Mouse (Mus musculus) limb, embryonic 13.5 days (tissue): ENCODE measurements at regions not wholly inside any gene's neighbourhood (a gene's known extent, or its start where the extent isn't known, plus 50 kb on each side); places are given as distances from the start of the nearest gene placed in this dataset.

ENCODE experiments used
- ATAC-seq: fragments of 200-750 bp; cut with Nextera tagmentation; 2 replicates; pipeline ENCODE4 v1.8.0; 2017; ENCODE audit warnings: low read depth, moderate number of reproducible peaks, moderate TSS enrichment; ENCODE audit not compliant: low FRiP score
- H3K27ac ChIP-seq: fragments of 300-500 bp; sonication (generic); 2 replicates; pipeline ENCODE4 v1.5.1; 2015; ENCODE audit warnings: inconsistent platforms, mild to moderate bottlenecking, moderate library complexity
- H3K27me3 ChIP-seq: fragments of 300-500 bp; sonication (generic); 2 replicates; pipeline ENCODE4 v1.6.1; 2015; ENCODE audit warnings: mild to moderate bottlenecking, inconsistent platforms
- H3K36me3 ChIP-seq: fragments of 300-500 bp; sonication (generic); 2 replicates; pipeline ENCODE4 v1.6.1; 2015; ENCODE audit warnings: inconsistent platforms, mild to moderate bottlenecking, moderate library complexity
- H3K4me1 ChIP-seq: fragments of 300-500 bp; sonication (generic); 2 replicates; pipeline ENCODE4 v1.6.1; 2015; ENCODE audit warnings: inconsistent platforms
- H3K4me2 ChIP-seq: fragments of 300-500 bp; sonication (generic); replicated peaks from 2 replicates; pipeline ENCODE4 v1.6.1; 2015; ENCODE audit warnings: inconsistent platforms, mild to moderate bottlenecking, moderate library complexity
- H3K4me3 ChIP-seq: fragments of 300-500 bp; sonication (generic); 2 replicates; pipeline ENCODE4 v1.5.1; 2015; ENCODE audit warnings: moderate library complexity, mild to moderate bottlenecking, inconsistent platforms
- H3K9ac ChIP-seq: fragments of 300-500 bp; sonication (generic); 2 replicates; pipeline ENCODE4 v1.6.1; 2015; ENCODE audit warnings: mild to moderate bottlenecking, inconsistent platforms
- H3K9me3 ChIP-seq: fragments of 300-500 bp; sonication (generic); 2 replicates; pipeline ENCODE4 v1.6.1; 2016; ENCODE audit warnings: inconsistent platforms
- WGBS: fragments of 180-500 bp; shearing (Covaris S2); methylation state at CpG from one replicate; pipeline ENCODE4 v1.1.7; 2015; 5-methylcytosine and 5-hydroxymethylcytosine counted together

DNA sequence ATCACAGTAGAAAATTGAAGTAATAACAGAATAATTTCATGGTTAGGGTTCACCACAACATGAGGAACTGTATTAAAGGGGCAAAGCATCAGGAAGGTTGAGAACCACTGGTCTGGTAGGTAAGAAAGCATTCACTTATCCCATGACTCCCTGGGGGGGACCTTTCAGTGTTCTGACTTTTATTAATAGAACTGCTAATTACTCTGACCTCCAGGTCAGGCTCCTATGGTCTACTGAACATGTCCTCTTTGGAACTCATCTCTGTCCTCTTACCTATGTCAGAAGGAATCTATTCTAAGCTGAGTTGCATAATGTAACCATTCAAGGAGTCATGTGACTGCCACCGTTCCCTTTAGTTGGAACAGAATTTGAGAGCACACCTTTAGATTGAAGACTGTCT lies 65.3 kb upstream of the Igfbp5 start:
- 91% methylated on average over 1 of the region's 1 CpGs for WGBS
- Histone ChIP-seq H3K27me3 (no peaks in the 10 kb centered on the region), H3K4me1 (peaks cover 7% of the 10 kb centered on the region), H3K4me3 (no peak overlapping the region), H3K4me2 (no peak overlapping the region), H3K27ac (no peak overlapping the region), H3K36me3 (no peaks in the 10 kb centered on the region), H3K9me3 (no peaks in the 10 kb centered on the region), H3K9ac (no peak overlapping the region)
- ATAC-seq, result no peak

DNA sequence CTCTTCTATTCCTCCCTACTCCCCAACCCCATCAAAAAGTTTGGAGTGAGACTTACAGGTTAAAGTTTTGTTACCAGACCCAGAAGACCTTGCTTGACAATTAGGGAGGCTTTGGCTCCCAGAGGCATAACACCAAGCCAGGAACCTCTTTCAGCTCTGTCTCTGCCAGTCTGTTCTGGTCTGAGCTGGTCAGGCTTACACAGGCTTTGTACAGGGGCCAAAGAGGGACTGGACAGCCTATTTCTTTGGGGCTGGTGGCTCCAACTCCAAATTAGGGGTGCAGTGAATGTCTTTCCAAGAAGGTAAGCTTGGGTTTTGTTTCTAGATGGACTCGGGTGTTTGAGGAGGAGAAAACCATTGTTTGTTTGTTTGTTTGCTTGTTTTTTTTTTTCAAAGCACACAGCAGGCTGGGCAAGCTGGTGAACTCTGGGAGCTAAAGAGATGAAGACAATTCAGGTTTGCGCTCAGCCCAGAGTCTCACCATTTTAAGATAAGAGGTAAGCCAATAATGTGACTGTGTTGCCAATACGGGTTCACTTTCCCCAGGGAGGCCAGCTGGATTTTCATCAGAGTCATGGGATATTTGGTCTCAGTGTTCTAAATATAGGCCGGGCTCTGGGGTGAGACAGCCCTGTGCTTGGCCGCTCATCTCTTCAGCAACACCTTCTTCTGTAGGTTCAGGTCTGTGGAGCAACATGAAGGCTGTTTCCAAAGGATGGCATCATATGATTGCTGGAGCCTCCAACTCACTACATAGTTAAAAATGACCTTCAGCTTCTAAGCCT lies 62.2 kb upstream of the Igfbp5 start:
- 87% methylated on average over 5 of the region's 5 CpGs for WGBS
- H3K27me3 ChIP-seq, result no peaks in the 10 kb centered on the region
- H3K9me3 ChIP-seq, result no peaks in the 10 kb centered on the region
- H3K4me1 ChIP-seq, result no peaks in the 10 kb centered on the region
- no peak overlapping the region for H3K27ac ChIP-seq
- H3K36me3 ChIP-seq, result no peaks in the 10 kb centered on the region
- no peak overlapping the region for H3K9ac ChIP-seq
- no peak overlapping the region for H3K4me2 ChIP-seq
- no peak for ATAC-seq
- no peak overlapping the region for H3K4me3 ChIP-seq

DNA sequence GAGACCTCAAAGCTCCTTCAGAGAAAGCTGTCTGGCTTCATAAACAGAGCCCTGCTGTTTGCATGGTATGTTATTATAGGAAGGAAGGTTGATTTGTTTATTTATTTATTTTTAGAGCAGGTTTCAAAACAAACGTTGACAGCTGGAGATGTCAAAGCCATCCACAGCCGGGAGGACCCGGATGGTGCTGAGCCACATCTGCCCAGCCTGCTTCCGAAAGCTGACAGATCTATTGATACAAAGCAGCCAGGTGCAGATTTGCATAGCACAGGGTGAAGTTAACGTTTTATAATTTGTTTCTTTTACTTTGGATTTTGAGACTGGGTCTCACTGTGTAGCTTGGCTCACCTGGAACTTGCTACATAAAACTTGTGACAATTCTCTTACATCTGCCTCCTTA lies 61.5 kb upstream of the Igfbp5 start:
- ATAC-seq, result no peak
- Histone ChIP-seq H3K27me3 (no peaks in the 10 kb centered on the region; the same call in 1 of the 2 replicates), H3K36me3 (no peaks in the 10 kb centered on the region), H3K27ac (no peak overlapping the region), H3K4me1 (no peaks in the 10 kb centered on the region), H3K9ac (no peak overlapping the region), H3K4me2 (no peak overlapping the region), H3K9me3 (no peaks in the 10 kb centered on the region), H3K4me3 (no peak overlapping the region)
- WGBS, result 48% methylated on average over 5 of the region's 5 CpGs

DNA sequence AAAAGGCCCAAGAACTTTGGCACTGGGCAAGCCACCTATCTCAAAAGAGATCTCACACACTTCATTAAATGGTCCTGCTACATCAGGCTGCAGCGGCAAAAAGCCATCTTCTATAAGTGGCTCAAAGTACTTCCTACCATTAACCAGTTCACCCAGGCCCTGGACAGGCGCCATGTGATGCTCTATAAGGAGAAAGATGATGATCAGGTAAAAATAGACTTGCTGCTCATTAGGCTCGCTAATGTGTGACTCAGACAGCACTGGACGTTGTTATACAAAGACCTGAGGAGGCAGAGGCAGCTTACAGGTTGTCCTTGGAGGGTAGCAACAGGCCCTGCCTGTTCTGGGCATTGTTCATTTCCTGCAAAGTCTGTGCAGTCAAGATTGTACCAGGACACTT lies 60.4 kb upstream of the Igfbp5 start:
- H3K9me3 ChIP-seq, result no peaks in the 10 kb centered on the region
- no peak overlapping the region for H3K9ac ChIP-seq
- no peaks in the 10 kb centered on the region; the same call in 1 of the 2 replicates for H3K27me3 ChIP-seq
- 80% methylated on average over 4 of the region's 4 CpGs for WGBS
- no peak overlapping the region for H3K27ac ChIP-seq
- H3K4me3 ChIP-seq, result no peak overlapping the region
- H3K4me2 ChIP-seq, result no peak overlapping the region
- ATAC-seq, result no peak
- H3K4me1 ChIP-seq, result no peaks in the 10 kb centered on the region
- H3K36me3 ChIP-seq, result no peaks in the 10 kb centered on the region

DNA sequence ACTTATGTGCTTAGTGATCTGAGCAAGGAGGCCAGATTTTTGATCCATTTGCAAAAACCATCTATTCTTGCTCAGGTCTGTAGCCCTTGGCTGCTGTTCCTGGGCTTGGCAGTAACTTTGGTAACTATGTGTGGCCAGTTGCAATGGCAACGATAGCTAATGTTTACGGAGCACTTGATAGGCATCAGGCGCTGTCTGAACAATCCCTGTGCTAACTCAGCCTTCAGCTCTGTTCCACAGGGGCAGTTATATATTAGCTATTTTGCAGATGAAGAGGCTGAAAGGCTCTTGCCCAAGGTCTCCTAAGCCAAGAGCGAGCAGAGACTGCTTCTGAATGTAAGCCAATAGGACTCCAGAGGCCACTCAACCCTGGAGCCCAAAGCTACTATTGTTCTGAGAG lies 55.1 kb upstream of the Igfbp5 start:
- no peaks in the 10 kb centered on the region for H3K36me3 ChIP-seq
- H3K9ac ChIP-seq, result no peak overlapping the region
- H3K27me3 ChIP-seq, result no peaks in the 10 kb centered on the region; the same call in 1 of the 2 replicates
- WGBS, result 78% methylated on average over 4 of the region's 4 CpGs
- no peak overlapping the region for H3K27ac ChIP-seq
- no peak for ATAC-seq
- no peaks in the 10 kb centered on the region for H3K4me1 ChIP-seq
- no peak overlapping the region for H3K4me3 ChIP-seq
- no peak overlapping the region for H3K4me2 ChIP-seq
- 0 out of 2 replicates have a peak, but pooled peaks cover 3% of the 10 kb centered on the region for H3K9me3 ChIP-seq
